Mouse (Mus musculus): ENCODE results near the gene Cdk19. TPM values are rescaled to one million over a fixed set of nuclear protein-coding genes. Genes with fewer than 3 reads are reported as not detected.

Gene Cdk19
- polyA plus RNA-seq, 1 experiment = 6.6 TPM

GRCm38 (mm10) chr10:40364642-40365361 is 25.4 kb downstream of the Cdk19 start:
- no peak for DNase-seq
- Histone ChIP-seq H3K36me3 (ENCODE audit: control insufficient read depth, insufficient read depth, low read length) (no peaks in the 10 kb centered on the region), H3K4me1 (ENCODE audit: control insufficient read depth, insufficient read depth, low read length) (no peaks in the 10 kb centered on the region), H3K4me3 (ENCODE audit: insufficient read depth, low read depth, low read length) (no peak overlapping the region), H3K27ac (ENCODE audit: insufficient read depth, low read depth, low read length) (no peak overlapping the region), H3K27me3 (replicated peaks; ENCODE audit: control insufficient read depth, insufficient read depth, low read length) (no peaks in the 10 kb centered on the region)
- TF ChIP-seq POLR2A (IDR thresholded peaks at IDR 0.05; ENCODE audit: low read depth, low read length) (no peak), CTCF (conservative IDR thresholded peaks at IDR 0.05; ENCODE audit: insufficient read depth, insufficient read length, low read depth, low read length) (no peak)
- WGBS = 91% methylated on average over 5 of the region's 5 CpGs

DNA sequence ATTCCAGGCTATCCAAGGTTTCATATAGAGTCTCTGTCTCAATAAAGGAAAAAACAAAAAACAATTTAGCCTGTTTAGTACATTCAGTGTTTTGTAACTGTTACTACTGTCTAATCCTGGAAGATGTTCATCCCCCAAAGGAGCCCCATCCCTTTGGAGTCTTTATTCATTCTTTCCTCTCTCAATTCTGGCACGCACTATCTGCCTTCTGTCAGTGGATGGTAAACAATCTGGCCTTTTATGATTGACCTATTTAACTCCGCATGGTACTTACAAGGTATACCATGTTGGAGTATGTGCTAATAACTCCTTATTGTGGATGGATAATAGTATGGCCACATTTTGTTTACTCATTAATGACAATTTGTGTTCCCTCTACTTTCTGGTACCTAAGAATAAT is 26.6 kb downstream of the Cdk19 start:
- 96% methylated on average over 2 of the region's 2 CpGs for WGBS

DNA sequence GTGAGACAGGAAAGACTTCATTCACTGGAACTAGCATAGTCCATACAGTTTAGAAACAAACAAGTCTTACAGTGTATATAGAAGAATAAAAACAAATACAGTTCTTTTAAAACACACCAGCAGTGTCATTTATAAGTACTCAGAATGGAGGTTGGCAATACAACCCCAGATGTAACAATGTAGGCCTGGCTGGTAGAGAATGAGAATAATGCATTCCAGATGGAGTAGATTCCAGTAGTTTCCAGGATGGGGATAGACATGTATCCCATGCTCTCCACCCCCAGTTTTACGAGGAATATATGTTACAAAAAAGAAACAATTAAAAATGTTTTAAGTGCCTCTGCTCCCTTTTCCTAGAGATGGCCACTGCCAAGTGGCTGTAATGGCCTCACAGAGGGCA is 29.2 kb downstream of the Cdk19 start:
- 86% methylated on average over 1 of the region's 1 CpGs for WGBS
- Histone ChIP-seq H3K4me3 (ENCODE audit: insufficient read depth, low read depth, low read length) (no peak overlapping the region), H3K27ac (ENCODE audit: insufficient read depth, low read depth, low read length) (no peak overlapping the region), H3K27me3 (replicated peaks; ENCODE audit: control insufficient read depth, insufficient read depth, low read length) (no peaks in the 10 kb centered on the region), H3K36me3 (ENCODE audit: control insufficient read depth, insufficient read depth, low read length) (no peaks in the 10 kb centered on the region), H3K4me1 (ENCODE audit: control insufficient read depth, insufficient read depth, low read length) (no peaks in the 10 kb centered on the region)
- TF ChIP-seq POLR2A (IDR thresholded peaks at IDR 0.05; ENCODE audit: low read depth, low read length) (no peak), CTCF (conservative IDR thresholded peaks at IDR 0.05; ENCODE audit: insufficient read depth, insufficient read length, low read depth, low read length) (no peak)
- DNase-seq = no peak

More for the DNA sequence above, 26.6 kb downstream of the Cdk19 start:
- TF ChIP-seq CTCF (conservative IDR thresholded peaks at IDR 0.05; ENCODE audit: insufficient read depth, insufficient read length, low read depth, low read length) = no peak
- no peak for TF ChIP-seq POLR2A (IDR thresholded peaks at IDR 0.05; ENCODE audit: low read depth, low read length)
- no peak for DNase-seq
- Histone ChIP-seq H3K4me3 (ENCODE audit: insufficient read depth, low read depth, low read length) (no peak overlapping the region), H3K27ac (ENCODE audit: insufficient read depth, low read depth, low read length) (no peak overlapping the region), H3K4me1 (ENCODE audit: control insufficient read depth, insufficient read depth, low read length) (no peaks in the 10 kb centered on the region), H3K36me3 (ENCODE audit: control insufficient read depth, insufficient read depth, low read length) (no peaks in the 10 kb centered on the region), H3K27me3 (replicated peaks; ENCODE audit: control insufficient read depth, insufficient read depth, low read length) (no peaks in the 10 kb centered on the region)

- H3K4me3 ChIP-seq (ENCODE audit: insufficient read depth, low read depth, low read length) = no peak overlapping the region
- H3K4me1 ChIP-seq (ENCODE audit: control insufficient read depth, insufficient read depth, low read length) = no peaks in the 10 kb centered on the region
- TF ChIP-seq POLR2A (IDR thresholded peaks at IDR 0.05; ENCODE audit: low read depth, low read length) (no peak), CTCF (conservative IDR thresholded peaks at IDR 0.05; ENCODE audit: insufficient read depth, insufficient read length, low read depth, low read length) (no peak; the same call in 1 of the 2 replicates)
- H3K27me3 ChIP-seq (replicated peaks; ENCODE audit: control insufficient read depth, insufficient read depth, low read length) = no peaks in the 10 kb centered on the region
- DNase-seq = peak; percentile 12
- H3K27ac ChIP-seq (ENCODE audit: insufficient read depth, low read depth, low read length) = no peak overlapping the region
- no peaks in the 10 kb centered on the region for H3K36me3 ChIP-seq (ENCODE audit: control insufficient read depth, insufficient read depth, low read length)
These were observed 30.8 kb downstream of the Cdk19 start for GRCm38 (mm10) chr10:40370156-40370555.

- no peak for DNase-seq
These were observed 32.0 kb downstream of the Cdk19 start for GRCm38 (mm10) chr10:40371184-40371913.

DNA sequence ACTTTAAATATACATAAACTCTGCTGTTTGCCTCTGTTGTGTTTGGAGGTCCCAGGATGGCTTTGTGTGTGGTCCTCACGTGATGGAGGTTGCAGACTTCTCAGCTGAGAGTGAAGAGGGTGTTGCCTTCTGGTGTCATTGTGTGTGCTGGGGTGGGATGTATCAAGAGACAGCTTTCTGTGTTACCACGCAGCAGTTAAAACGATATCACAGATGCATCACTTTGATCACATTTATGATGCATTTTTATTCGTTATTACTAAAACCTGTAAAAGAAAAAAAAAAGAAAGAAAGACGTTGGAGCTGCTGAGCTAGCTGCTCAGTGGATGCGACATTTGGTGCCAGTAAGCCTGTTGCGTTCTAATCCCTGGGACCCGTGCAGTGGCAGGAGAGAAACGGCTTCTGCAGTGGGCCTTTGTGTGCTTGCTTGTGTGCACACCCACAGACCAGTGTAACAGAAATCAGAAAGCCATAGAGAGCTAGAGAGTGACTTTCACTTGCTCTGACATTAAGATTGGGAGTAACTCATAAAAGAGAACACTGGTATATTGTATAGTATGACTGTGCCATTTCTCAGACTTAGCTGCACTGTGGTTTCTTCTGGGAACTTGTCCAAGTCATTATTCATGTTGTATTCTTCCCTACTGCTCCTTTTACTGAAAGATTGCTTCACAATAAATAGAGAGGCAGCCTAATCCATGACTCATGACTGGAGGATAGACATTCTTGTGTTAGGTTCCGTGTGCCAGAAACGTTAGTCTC is 32.7 kb downstream of the Cdk19 start:
- 59% methylated on average over 11 of the region's 11 CpGs for WGBS
- DNase-seq = no peak
- no peaks in the 10 kb centered on the region for H3K27me3 ChIP-seq (replicated peaks; ENCODE audit: control insufficient read depth, insufficient read depth, low read length)
- no peaks in the 10 kb centered on the region for H3K4me1 ChIP-seq (ENCODE audit: control insufficient read depth, insufficient read depth, low read length)
- no peaks in the 10 kb centered on the region for H3K36me3 ChIP-seq (ENCODE audit: control insufficient read depth, insufficient read depth, low read length)
- no peak overlapping the region for H3K27ac ChIP-seq (ENCODE audit: insufficient read depth, low read depth, low read length)
- no peak for TF ChIP-seq CTCF (conservative IDR thresholded peaks at IDR 0.05; ENCODE audit: insufficient read depth, insufficient read length, low read depth, low read length)
- no peak for TF ChIP-seq POLR2A (IDR thresholded peaks at IDR 0.05; ENCODE audit: low read depth, low read length)
- H3K4me3 ChIP-seq (ENCODE audit: insufficient read depth, low read depth, low read length) = no peak overlapping the region

More at GRCm38 (mm10) chr10:40371184-40371913, 32.0 kb downstream of the Cdk19 start:
- no peaks in the 10 kb centered on the region for H3K4me1 ChIP-seq (ENCODE audit: control insufficient read depth, insufficient read depth, low read length)
- no peak for TF ChIP-seq CTCF (conservative IDR thresholded peaks at IDR 0.05; ENCODE audit: insufficient read depth, insufficient read length, low read depth, low read length)
- TF ChIP-seq POLR2A (IDR thresholded peaks at IDR 0.05; ENCODE audit: low read depth, low read length) = no peak
- H3K4me3 ChIP-seq (ENCODE audit: insufficient read depth, low read depth, low read length) = no peak overlapping the region
- no peaks in the 10 kb centered on the region for H3K27me3 ChIP-seq (replicated peaks; ENCODE audit: control insufficient read depth, insufficient read depth, low read length)
- H3K36me3 ChIP-seq (ENCODE audit: control insufficient read depth, insufficient read depth, low read length) = no peaks in the 10 kb centered on the region
- 82% methylated on average over 8 of the region's 8 CpGs for WGBS
- H3K27ac ChIP-seq (ENCODE audit: insufficient read depth, low read depth, low read length) = no peak overlapping the region

- Histone ChIP-seq H3K36me3 (ENCODE audit: control insufficient read depth, insufficient read depth, low read length) (no peaks in the 10 kb centered on the region), H3K27me3 (replicated peaks; ENCODE audit: control insufficient read depth, insufficient read depth, low read length) (no peaks in the 10 kb centered on the region), H3K4me1 (ENCODE audit: control insufficient read depth, insufficient read depth, low read length) (no peaks in the 10 kb centered on the region), H3K27ac (ENCODE audit: insufficient read depth, low read depth, low read length) (no peak overlapping the region), H3K4me3 (ENCODE audit: insufficient read depth, low read depth, low read length) (no peak overlapping the region)
- TF ChIP-seq CTCF (conservative IDR thresholded peaks at IDR 0.05; ENCODE audit: insufficient read depth, insufficient read length, low read depth, low read length) (no peak), POLR2A (IDR thresholded peaks at IDR 0.05; ENCODE audit: low read depth, low read length) (no peak)
- DNase-seq = no peak
- WGBS = 98% methylated on average over 5 of the region's 5 CpGs
These were observed 34.4 kb downstream of the Cdk19 start for GRCm38 (mm10) chr10:40373749-40374148.

Data from kidney, adult 2 months (tissue).